Mouse (Mus musculus) intestine, postnatal 0 days (tissue): ENCODE measurements at regions not wholly inside any gene's neighbourhood (a gene's known extent, or its start where the extent isn't known, plus 50 kb on each side); places are given as distances from the start of the nearest gene placed in this dataset.
"Not testable (repeated sequence)": the region's sequence is repeated elsewhere in the genome, so short reads cannot be mapped to it uniquely, and the experiment has no call there.

Experiments used
- ATAC-seq: fragments of 200-750 bp; cut with Nextera tagmentation; 2 replicates; pipeline ENCODE4 v1.8.0; 2017; ENCODE audit warnings: mild to moderate bottlenecking, moderate TSS enrichment, moderate library complexity
- H3K27ac ChIP-seq: fragments of 300-500 bp; sonication (generic); 2 replicates; pipeline ENCODE4 v1.5.1; 2014; ENCODE audit warnings: mild to moderate bottlenecking, low read depth, low read length, moderate library complexity
- H3K27me3 ChIP-seq: fragments of 300-500 bp; sonication (generic); replicated peaks from 2 replicates; pipeline ENCODE4 v1.6.1; 2014; ENCODE audit warnings: low read length, mixed read lengths; ENCODE audit not compliant: control insufficient read depth, insufficient read depth
- H3K36me3 ChIP-seq: fragments of 300-500 bp; sonication (generic); 2 replicates; pipeline ENCODE4 v1.6.1; 2014; ENCODE audit warnings: mild to moderate bottlenecking, moderate library complexity; ENCODE audit not compliant: control insufficient read depth, insufficient read depth
- H3K4me1 ChIP-seq: fragments of 300-500 bp; sonication (generic); replicated peaks from 2 replicates; pipeline ENCODE4 v1.6.1; 2014; ENCODE audit warnings: antibody characterized with exemption, low read length, mixed read lengths; ENCODE audit not compliant: control insufficient read depth, insufficient read depth
- H3K4me2 ChIP-seq: fragments of 300-500 bp; sonication (generic); replicated peaks from 2 replicates; pipeline ENCODE4 v1.6.1; 2014; ENCODE audit warnings: low read depth, mild to moderate bottlenecking, moderate library complexity
- H3K4me3 ChIP-seq: fragments of 300-500 bp; sonication (generic); 2 replicates; pipeline ENCODE4 v1.5.1; 2014; ENCODE audit warnings: low read depth, low read length
- H3K9ac ChIP-seq: fragments of 300-500 bp; sonication (generic); 2 replicates; pipeline ENCODE4 v1.6.1; 2014; ENCODE audit warnings: mild to moderate bottlenecking, low read depth, low read length
- H3K9me3 ChIP-seq: fragments of 300-500 bp; sonication (generic); 2 replicates; pipeline ENCODE4 v1.6.1; 2016; ENCODE audit warnings: mixed run types; ENCODE audit not compliant: control insufficient read depth
- CTCF ChIP-seq: sonication (generic); IDR thresholded peaks from 2 replicates; pipeline ENCODE4 v1.5.1; 2016; ENCODE audit warnings: low read depth, mild to moderate bottlenecking, control low read depth, antibody characterized with exemption, moderate library complexity
- WGBS: fragments of 180-500 bp; shearing (Covaris S2); extraction: QIAGEN DNeasy Blood & Tissue Kit; methylation state at CpG from one replicate; pipeline ENCODE4 v1.1.7; 2014; 5-methylcytosine and 5-hydroxymethylcytosine counted together

DNA sequence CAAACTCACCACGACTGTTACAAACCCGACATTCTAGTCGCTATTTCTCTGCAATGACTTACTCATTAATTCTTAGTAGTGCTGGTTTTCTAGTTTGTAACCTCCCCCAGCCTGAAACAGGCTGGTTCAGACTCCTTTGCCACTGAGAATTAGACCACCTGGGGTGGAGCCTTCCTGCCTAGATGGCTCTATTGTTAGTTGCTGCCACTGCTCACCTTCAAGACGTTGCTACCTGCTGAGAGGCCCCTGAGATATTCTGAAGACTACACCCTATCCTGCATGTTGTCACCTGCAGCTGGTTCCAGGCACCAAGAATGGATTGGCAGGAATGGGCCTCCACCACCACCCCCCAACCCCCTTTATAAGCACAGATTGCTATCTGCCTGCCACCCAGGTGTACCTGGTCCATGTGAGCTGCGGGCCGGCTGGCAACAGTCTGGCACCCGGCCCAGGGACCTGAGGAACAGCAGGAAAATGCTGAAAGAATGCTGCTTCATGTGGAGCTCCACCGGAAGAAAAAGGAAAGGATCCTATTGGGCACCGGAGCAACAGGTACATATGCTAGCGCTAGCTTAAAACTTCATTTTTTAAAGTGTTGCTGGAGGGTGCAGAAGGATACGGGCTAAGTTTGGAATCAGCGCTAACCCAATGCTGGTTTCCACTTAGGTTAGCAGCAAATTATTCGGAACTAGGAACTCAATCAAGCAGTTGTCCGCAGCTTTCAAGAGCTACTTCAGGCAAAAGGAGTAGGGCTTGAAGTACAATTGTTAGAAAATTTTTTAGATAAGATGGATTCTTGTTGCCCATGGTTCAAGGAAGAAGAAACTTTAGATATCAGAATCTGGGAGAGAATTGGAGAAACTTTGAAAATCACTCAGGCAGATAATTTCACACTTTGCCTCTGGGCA, 129.4 kb upstream of the Trim24 start:
- Histone ChIP-seq H3K36me3 (no peaks in the 10 kb centered on the region), H3K4me1 (no peaks in the 10 kb centered on the region), H3K9ac (no peak overlapping the region), H3K4me2 (no peak overlapping the region), H3K27ac (no peak overlapping the region), H3K9me3 (no peaks in the 10 kb centered on the region; the same call in 1 of the 2 replicates), H3K4me3 (no peak overlapping the region), H3K27me3 (no peaks in the 10 kb centered on the region)
- WGBS = 86% methylated on average over 14 of the region's 14 CpGs
- no peak for TF ChIP-seq CTCF
- no peak for ATAC-seq

DNA sequence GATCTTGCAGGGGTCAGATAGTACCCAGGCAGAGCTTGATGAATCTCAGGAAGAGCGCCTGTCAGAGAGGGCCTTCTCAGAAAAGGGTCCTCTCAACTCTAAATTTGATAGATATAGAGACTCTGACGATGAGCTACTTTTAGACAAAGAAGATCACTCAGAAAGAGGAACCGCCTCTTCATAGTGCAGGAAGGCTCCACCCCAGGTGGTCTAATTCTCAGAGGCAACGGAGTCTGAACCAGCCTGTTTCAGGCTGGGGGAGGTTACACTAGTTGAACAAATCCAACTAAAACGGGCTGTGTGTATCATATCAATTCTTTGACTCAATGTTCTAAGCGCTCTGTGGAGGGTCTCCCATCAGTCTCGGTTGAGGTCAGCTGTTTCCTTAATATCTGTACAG, 128.7 kb upstream of the Trim24 start:
- not testable (repeated sequence) for H3K9ac ChIP-seq, ATAC-seq, H3K4me2 ChIP-seq, H3K36me3 ChIP-seq, H3K27me3 ChIP-seq, H3K4me1 ChIP-seq, H3K27ac ChIP-seq, H3K4me3 ChIP-seq, H3K9me3 ChIP-seq
- 90% methylated on average over 7 of the region's 7 CpGs for WGBS

DNA sequence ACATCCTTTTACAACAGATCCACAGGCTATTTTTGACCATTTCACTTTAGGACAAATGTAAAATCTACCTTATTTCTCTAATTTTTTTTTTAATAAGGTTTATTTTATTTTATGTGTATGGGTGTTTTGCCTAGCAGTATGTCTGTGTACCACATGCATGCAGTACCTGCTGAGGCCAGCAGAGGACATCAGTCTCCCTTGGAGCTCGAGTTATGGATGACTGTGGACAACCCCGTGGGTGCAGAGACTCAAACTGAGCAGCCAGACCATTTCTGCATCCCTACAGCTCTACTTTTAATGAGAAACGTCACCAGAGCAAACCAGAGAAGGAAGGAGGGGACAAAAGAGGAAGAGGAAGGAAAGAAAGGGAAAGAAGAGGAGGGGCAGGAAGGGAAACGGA, 125.9 kb upstream of the Trim24 start:
- H3K27ac ChIP-seq = no peak overlapping the region
- peak; percentile 64 for TF ChIP-seq CTCF

DNA sequence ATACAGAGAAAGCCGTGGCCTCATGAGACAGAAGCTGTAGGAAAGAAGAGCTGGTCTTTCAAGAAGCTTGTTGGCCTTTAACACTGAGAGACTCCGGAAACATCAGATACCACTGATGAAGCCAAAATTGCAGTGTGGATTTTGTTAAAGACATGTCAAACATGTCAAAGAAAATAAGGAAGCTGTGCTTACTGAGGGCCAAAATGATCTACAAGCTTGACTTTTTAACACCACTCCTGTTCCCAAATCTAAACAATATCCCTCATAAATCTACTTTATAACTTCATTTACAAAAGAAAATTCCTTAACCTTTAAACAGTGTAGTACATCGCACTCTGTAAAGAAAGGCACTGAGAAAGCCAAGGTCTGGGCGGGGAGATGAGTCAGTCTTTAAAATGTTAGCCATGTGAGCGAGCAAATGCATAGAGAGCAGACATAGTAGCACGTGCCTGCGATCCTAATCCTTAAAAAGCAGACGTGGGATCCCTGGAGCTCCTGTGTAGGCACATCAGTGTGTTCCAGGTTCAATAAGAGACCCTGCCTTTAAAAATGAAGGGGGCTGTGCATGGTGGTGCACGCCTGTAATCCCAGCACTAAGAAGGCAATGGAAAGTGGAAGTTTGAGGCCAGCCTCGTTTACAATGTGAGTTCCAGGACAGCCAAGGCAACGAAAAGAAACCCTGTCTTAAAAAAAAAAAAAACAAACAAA, 125.1 kb upstream of the Trim24 start:
- TF ChIP-seq CTCF = no peak
- no peaks in the 10 kb centered on the region for H3K36me3 ChIP-seq
- H3K9ac ChIP-seq = no peak overlapping the region
- no peaks in the 10 kb centered on the region for H3K4me1 ChIP-seq
- ATAC-seq = no peak
- WGBS = 59% methylated on average over 11 of the region's 11 CpGs
- H3K4me2 ChIP-seq = no peak overlapping the region
- no peak overlapping the region for H3K27ac ChIP-seq
- no peaks in the 10 kb centered on the region for H3K27me3 ChIP-seq
- H3K9me3 ChIP-seq = no peaks in the 10 kb centered on the region
- H3K4me3 ChIP-seq = no peak overlapping the region

More for the DNA sequence above, 125.9 kb upstream of the Trim24 start:
- Histone ChIP-seq H3K4me1 (no peaks in the 10 kb centered on the region), H3K9ac (no peak overlapping the region), H3K4me3 (no peak overlapping the region), H3K9me3 (no peaks in the 10 kb centered on the region), H3K36me3 (no peaks in the 10 kb centered on the region), H3K27me3 (no peaks in the 10 kb centered on the region), H3K4me2 (no peak overlapping the region)
- 77% methylated on average over 4 of the region's 4 CpGs for WGBS
- ATAC-seq = no peak

DNA sequence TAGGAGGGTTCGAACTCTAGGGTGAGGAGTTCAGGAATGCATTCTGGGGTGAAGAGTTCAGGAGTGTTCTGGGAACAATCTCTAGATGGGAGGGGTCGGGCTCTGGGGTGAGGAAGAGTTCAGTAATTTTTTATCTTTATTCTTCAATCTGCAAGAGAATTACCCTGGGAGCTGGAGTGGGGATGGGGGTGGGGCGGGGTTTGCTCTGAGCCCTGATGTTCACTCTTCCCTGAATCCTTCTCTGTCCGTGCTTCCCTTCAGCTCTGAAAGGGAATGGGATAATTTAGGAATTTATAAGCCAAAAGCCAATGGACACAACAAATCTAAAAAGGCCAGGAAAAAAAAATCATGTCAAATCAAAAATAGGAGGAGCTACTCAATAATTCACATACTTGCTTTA, 122.8 kb upstream of the Trim24 start:
- H3K36me3 ChIP-seq, H3K4me3 ChIP-seq, H3K27me3 ChIP-seq, H3K4me2 ChIP-seq, H3K9me3 ChIP-seq, H3K4me1 ChIP-seq, H3K27ac ChIP-seq, H3K9ac ChIP-seq: not testable (repeated sequence)
- peak; percentile 65 for ATAC-seq
- 41% methylated on average over 4 of the region's 4 CpGs for WGBS

DNA sequence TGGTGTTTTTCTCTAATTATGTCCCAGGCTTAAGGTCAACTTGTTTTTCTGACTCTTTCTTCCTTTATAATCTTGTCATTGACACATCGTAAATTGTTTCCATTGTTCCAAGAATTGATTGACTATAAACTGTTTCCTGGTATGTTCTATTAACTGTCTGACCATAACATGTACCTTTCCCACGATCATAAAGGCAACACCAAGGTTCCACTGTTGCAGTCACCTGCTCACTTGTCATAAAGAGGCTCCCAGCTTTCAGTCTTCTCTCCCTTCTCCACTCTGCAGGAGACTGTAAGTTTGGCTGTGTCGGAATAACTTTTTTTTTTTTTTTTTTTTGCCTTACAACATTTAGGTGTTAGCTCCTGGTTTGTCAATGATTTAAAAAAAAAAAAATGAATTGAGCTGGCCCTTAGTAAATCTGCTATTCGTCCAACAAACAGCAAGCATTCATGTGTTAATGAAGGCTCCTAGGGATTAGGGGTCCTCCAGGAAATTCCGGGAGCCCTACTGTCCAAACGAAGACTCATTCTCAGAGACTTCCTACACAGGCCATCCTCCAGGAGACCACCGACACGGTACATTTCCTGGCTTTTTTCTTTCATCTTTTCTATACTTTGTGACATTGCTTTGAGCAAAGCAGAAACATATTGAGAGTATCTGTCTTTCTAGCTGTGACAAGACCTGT, 122.2 kb upstream of the Trim24 start:
- Histone ChIP-seq H3K36me3 (no peaks in the 10 kb centered on the region), H3K9ac (no peak overlapping the region), H3K9me3 (no peaks in the 10 kb centered on the region), H3K4me2 (no peak overlapping the region), H3K4me1 (no peaks in the 10 kb centered on the region), H3K27ac (no peak overlapping the region), H3K27me3 (no peaks in the 10 kb centered on the region), H3K4me3 (no peak overlapping the region)
- no peak for TF ChIP-seq CTCF
- ATAC-seq = peak; percentile 91
- WGBS = 53% methylated on average over 8 of the region's 8 CpGs
